Mouse (Mus musculus): ENCODE data around the gene Wasf1.

Wasf1 gene

GRCm38 (mm10) chr10:40985350-40985749, 102.1 kb downstream of the Wasf1 start:
- no peak for DNase-seq
